Mouse (Mus musculus): ENCODE data around the gene Gjb1. TPM values are rescaled to one million over a fixed set of nuclear protein-coding genes. Genes with fewer than 3 reads are reported as not detected.

Gene Gjb1
- not detected for polyA plus RNA-seq (2017; shearing (Covaris generic))

DNA sequence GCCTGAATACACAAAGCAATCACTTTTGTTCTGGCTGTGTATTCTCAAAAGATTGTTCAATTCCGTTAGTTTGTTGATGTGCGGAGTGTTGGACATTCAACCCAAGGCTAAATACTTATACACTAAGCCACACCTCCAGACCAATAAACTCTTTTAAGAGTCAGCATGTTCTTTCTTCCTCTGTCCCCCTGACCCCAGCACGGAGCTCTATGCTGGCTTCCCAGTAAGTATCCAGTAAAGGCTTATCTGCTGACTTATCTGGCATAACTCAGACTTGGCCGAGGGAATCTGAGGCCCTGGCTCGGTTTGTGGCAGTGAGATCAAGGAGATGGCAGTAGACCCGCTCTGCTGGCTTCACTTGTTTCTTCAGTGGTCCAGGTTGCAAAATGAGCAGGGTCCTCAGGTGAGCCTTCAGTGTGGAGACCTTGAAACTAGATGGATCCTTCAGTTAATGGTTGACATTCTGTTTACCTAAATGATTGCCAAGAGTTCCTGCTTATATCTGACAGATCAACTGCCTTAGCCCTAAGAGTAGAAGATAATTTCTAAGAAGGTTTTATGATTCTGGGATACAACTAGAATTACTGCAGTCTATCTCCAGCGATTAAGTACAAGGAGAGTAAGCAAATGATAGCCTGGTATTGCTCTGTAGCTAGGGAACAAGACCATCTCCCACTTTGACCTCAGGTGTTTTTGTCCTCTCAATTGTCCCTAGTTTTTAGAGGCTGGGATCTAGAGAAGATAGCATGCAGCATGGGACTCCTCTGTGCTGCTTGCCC is at the start of gene Gjb1:
Gene Gjb1, plus strand, starts transcription at position 189 of the 779 bp plus-strand sequence.

DNA sequence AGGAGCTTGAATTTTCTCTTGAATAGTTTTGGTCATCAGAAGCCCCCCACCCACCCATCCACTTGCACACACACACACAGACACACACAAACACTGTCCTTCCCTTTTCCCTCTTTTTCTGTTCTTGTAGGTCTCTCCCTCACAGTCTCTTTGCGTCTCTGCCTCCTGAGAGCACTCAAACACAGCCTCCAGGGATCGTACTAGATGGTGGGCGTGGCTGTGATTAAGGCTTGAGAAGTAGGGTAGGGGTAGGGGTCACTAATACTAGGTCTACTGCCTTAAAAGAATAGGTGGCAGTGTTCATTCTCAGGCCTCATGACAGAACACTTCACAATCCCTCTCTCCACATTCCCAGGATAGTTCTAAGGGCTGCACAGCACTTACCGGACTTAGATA is 44.5 kb downstream of the Gjb1 start, which contains the start of gene Zmym3:
Gene Zmym3, minus strand, starts transcription at position 150 of the 396 bp plus-strand sequence.

DNA sequence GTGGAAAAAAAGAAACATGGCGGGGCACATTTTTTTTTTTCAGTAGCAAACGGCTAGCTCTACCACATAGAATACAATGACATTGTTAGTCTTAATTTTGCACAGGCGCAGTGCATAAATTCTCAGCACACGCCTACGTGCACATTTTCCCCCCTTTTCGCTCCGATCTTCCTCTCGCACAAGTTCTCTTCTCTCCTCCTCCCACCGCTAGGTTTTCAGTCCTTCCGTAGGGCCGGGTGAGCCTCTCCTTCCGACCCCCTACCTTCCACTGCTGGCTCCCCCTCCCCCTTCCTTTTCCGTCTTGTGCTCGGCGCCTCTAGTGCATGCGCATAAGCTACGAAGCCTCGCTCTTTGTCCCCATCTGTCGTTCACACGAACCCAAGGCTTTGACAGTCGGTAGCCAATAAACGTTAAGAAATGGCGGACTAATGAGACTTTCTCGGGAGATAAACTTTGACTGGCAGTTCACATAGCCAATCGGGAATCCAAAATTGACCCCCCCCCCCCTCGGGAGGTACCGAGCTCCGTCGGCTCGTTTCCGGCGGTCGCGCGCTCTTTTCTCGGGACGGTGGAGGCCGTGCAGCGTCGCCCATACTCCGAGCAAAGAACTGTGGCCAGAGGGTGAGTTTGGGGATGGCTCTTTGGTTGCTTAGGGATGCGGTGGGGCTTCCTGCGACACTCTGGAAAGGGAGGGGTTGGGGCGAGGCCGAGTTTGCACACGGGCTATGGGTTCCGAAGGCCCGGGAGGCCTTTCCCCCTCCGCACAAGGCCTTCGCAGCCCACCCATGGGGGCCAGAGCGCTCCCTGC is 53.2 kb downstream of the Gjb1 start, which contains the start of gene Nono:
Gene Nono, plus strand, starts transcription at position 177 of the 808 bp plus-strand sequence.

Other genes with a start within 250 kb of the Gjb1 start
- 10 to 100 TPM; 49.0 to 62.8 TPM for gene Snx12, start 153.8 kb upstream of the Gjb1 start, polyA plus RNA-seq (2017; shearing (Covaris generic))
- 1 to 10 TPM; 2.2 TPM for gene Foxo4, start 121.8 kb upstream of the Gjb1 start, polyA plus RNA-seq (2017; shearing (Covaris generic))
- 1 to 10 TPM; 2.3 to 4.0 TPM for gene Gm614, start 112.4 kb upstream of the Gjb1 start, polyA plus RNA-seq (2017; shearing (Covaris generic))
- gene Il2rg, start 108.1 kb upstream of the Gjb1 start, polyA plus RNA-seq (2017; shearing (Covaris generic)) = 1,000 to 10,000 TPM; 1,270 to 1,829 TPM
- not detected for gene Gm20489, start 107.4 kb upstream of the Gjb1 start, polyA plus RNA-seq (2017; shearing (Covaris generic))
- gene Med12, start 102.3 kb upstream of the Gjb1 start, polyA plus RNA-seq (2017; shearing (Covaris generic)) = 10 to 100 TPM; 52.0 to 84.8 TPM
- under 1 TPM in 1 of 2 experiments, not detected in 1; 0.28 TPM for gene Nlgn3, start 77.2 kb upstream of the Gjb1 start, polyA plus RNA-seq (2017; shearing (Covaris generic))
- 10 to 100 TPM; 14.0 to 15.8 TPM for gene Zmym3, start 44.5 kb downstream of the Gjb1 start, polyA plus RNA-seq (2017; shearing (Covaris generic))
- gene Nono, start 52.9 kb downstream of the Gjb1 start, polyA plus RNA-seq (2017; shearing (Covaris generic)) = 100 to 1,000 TPM; 268 to 276 TPM
- gene Itgb1bp2, start 72.7 kb downstream of the Gjb1 start, polyA plus RNA-seq (2017; shearing (Covaris generic)) = 1 to 10 TPM in 1 of 2 experiments, under 1 TPM in 1; 0.29 to 1.7 TPM
- 10 to 100 TPM; 12.5 to 18.3 TPM for gene Taf1, start 156.4 kb downstream of the Gjb1 start, polyA plus RNA-seq (2017; shearing (Covaris generic))